Mouse (Mus musculus): ENCODE measurements around the gene Ttll3.

DNA sequence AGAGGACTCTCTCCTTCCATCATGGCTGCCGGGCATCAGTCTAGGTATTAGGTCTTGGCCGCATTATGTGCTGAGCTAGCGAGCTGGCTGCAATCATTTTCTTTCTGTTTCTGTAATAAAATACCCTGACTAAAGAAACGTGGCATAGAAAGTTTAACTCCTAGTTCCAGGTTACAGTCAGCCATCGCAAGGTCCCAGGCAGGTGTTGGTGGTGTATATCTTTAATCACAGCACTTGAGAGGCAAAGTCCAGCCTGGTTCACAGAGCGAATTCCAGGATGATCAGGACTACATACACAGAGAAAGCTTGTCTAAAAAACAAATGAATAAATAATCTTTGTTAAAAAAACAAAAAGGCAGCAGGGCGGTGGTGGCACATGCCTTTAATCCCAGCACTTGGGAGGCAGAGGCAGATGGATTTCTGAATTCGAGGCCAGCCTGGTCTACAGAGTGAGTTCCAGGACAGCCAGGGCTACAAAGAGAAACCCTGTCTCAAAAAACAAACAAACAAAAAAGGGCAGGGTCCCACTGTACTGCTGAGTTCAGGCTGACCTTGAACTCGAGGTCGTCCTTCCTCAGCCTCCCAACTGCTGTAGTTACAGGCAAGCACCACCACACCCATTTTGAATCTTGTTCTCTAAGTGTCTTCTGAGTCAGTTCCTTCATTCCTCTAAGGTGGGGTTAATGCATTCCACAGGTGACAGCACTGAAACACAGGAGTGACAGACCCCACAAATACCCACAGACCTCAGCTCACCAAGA is 7.4 kb downstream of the Ttll3 start:
- no peak for TF ChIP-seq MAX (IDR thresholded peaks at IDR 0.05; ENCODE audit: low read depth)
- TF ChIP-seq USF1 (IDR thresholded peaks at IDR 0.05; ENCODE audit: low read depth) = no peak

Data from myocyte (in vitro differentiated cells).